Mouse (Mus musculus) natural killer cell, adult 2 months (primary cell): Measurements from ENCODE around the gene Muc13.

Source experiments
- DNase-seq, 2 experiments: peaks; one replicate each; pipeline ENCODE4 v3.0.0; 2022; ENCODE audit warnings: low spot score in 2 of 2

Gene Muc13

DNA sequence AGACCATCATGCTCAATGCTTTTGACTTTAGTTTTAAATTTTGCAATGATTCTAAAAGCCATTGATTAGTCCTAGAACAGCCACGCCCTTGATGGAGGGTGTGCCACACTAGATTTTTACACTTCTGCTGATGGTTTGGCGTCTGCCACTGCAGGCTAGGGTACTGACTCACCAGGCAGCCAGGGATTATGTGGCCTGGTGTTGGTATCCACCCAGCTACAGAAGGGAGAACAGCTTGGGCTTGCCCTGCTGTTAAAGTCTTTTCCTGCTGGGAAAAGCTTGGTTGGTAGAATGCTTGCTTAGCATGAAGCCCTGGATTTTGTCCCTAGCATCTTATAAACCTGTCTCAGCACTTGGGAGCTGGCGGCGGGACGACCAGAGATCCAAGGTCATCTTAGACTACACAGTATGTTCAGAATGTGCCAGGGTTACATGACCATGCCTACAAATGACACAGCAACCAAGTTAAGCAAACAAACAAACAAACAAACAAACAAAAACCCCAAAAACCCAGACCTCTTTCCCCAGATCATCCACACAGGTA is 69.4 kb downstream of the Muc13 start:
- DNase-seq: no peak
